Mouse (Mus musculus): ENCODE measurements around the gene Smg7. TPM values are rescaled to one million over a fixed set of nuclear protein-coding genes. Genes with fewer than 3 reads are reported as not detected.
A peak's percentile ranks its signal among the peaks of the same experiment; 100 is the strongest.

Gene Smg7
- polyA plus RNA-seq, 1 experiment = 23.5 TPM

DNA sequence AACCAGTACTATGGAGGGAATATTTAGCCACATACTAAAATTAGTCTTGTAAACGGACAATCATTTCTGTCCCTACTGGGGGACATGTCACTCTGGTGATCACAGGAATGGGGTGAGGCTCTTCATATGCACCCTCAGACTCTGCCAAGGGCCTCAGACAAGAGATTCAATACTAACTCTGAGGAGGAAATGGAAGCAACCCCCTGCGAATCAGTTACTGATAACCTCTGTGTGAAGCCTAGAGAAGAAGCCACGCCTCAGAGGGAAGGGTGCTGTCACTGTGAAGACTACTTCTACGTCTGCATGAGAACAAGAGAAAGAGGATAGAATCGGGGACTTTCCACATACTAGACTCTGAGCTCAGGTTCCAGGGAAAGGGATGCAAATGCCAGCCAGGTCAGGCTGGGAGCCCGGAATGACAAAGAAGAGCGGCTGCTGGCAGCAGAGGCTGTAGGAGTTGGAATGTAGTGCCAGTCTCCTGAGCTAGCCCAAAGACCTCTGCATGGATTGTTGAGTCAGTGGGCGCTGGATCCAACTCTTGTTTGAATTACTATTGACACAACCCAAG, 106.7 kb downstream of the Smg7 start:
- peaks cover 3% of the 10 kb centered on the region; the same call in 1 of the 2 replicates for H3K4me1 ChIP-seq (ENCODE audit: control insufficient read depth, insufficient read depth, insufficient read length, low read length)
- WGBS = 45% methylated on average over 8 of the region's 8 CpGs
- no peak overlapping the region for H3K27ac ChIP-seq (ENCODE audit: insufficient read depth, low read depth, low read length)
- no peak for TF ChIP-seq CTCF (IDR thresholded peaks at IDR 0.05; ENCODE audit: extremely low read depth, insufficient read length, insufficient replicate concordance, low read depth, low read length)
- TF ChIP-seq POLR2A (IDR thresholded peaks at IDR 0.05; ENCODE audit: low read depth, low read length) = no peak
- H3K27me3 ChIP-seq (ENCODE audit: control insufficient read depth, insufficient read depth, low read length) = no peaks in the 10 kb centered on the region
- no peak overlapping the region for H3K4me3 ChIP-seq (ENCODE audit: low read depth, low read length)
- no peaks in the 10 kb centered on the region for H3K36me3 ChIP-seq (ENCODE audit: control insufficient read depth, insufficient read depth, low read length)

DNA sequence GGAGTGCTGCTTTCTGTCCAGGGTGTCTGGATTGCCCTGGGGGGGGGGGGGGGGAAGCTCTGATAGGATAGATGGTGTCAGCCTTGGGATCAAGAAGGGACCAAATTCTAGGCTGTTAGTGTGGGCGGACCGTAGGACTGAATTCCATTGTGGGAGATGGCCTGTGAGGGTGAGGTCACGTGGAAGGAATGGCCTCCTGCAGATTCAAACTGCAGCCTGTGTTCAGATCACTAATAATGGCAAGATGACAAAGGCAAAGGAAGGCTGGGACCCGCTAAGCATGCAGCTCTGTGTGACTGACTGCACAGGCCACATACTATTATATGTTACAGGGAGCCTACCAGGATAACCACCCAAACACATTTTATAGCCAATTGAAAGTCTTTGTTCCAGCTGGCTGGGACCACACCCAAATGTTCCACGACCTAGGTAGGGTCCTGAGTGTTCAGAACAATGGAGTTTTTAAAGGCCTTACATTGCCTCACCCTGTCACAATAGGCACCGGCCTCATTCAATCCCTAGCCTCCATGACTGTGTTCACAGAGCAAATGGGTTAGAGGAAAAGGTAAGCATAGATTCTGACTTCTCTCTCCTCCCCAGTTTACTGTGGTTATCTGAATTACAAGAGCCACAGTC, 108.8 kb downstream of the Smg7 start:
- no peak for TF ChIP-seq POLR2A (IDR thresholded peaks at IDR 0.05; ENCODE audit: low read depth, low read length)
- no peak for TF ChIP-seq CTCF (IDR thresholded peaks at IDR 0.05; ENCODE audit: extremely low read depth, insufficient read length, insufficient replicate concordance, low read depth, low read length)
- H3K36me3 ChIP-seq (ENCODE audit: control insufficient read depth, insufficient read depth, low read length) = no peaks in the 10 kb centered on the region

DNA sequence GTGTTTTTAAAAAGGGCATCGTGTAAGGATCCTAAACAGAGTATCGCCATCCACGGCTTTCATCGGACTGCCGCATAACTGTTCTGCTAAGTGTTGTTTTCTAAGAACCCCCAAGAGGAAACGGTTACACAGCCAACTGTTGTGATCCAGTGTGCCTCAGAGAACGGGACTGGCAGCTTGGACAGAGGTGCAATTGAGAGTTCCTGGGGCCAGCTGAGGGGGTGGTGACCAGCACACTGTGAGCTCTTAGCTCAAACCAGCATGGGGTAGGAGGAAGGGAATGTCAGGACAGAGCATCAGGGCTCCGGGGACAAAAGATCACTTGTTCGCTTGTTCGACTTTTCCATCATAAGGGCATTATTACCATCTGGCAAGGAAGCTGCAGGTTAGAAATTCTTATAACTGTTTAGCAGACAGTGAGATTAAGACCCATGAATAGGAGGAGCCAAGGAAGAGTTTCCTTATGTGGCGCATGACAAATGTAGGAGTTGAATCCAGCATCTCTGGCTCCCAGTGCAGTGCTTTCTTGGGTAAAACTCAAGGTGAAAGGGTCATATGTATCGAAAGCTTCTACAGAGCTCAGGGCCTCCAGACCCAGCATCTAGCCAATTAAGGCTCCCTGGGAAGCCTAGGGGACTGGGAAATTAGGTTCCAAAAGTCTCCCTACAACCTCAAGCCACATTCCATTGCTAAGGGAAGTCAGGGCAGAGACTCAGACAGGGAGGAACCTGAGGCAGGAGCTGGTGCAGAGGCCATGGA, 109.5 kb downstream of the Smg7 start:
- H3K4me1 ChIP-seq (ENCODE audit: control insufficient read depth, insufficient read depth, insufficient read length, low read length) = peaks cover 3% of the 10 kb centered on the region; the same call in 1 of the 2 replicates
- no peak overlapping the region for H3K27ac ChIP-seq (ENCODE audit: insufficient read depth, low read depth, low read length)
- H3K36me3 ChIP-seq (ENCODE audit: control insufficient read depth, insufficient read depth, low read length) = no peaks in the 10 kb centered on the region
- 78% methylated on average over 12 of the region's 12 CpGs for WGBS
- H3K4me3 ChIP-seq (ENCODE audit: low read depth, low read length) = no peak overlapping the region
- H3K27me3 ChIP-seq (ENCODE audit: control insufficient read depth, insufficient read depth, low read length) = no peaks in the 10 kb centered on the region
- no peak for TF ChIP-seq CTCF (IDR thresholded peaks at IDR 0.05; ENCODE audit: extremely low read depth, insufficient read length, insufficient replicate concordance, low read depth, low read length)

More for the DNA sequence above, 108.8 kb downstream of the Smg7 start:
- Histone ChIP-seq H3K4me1 (ENCODE audit: control insufficient read depth, insufficient read depth, insufficient read length, low read length) (peaks cover 3% of the 10 kb centered on the region; the same call in 1 of the 2 replicates), H3K27me3 (ENCODE audit: control insufficient read depth, insufficient read depth, low read length) (no peaks in the 10 kb centered on the region), H3K4me3 (ENCODE audit: low read depth, low read length) (no peak overlapping the region), H3K27ac (ENCODE audit: insufficient read depth, low read depth, low read length) (no peak overlapping the region)
- WGBS = 76% methylated on average over 6 of the region's 6 CpGs

DNA sequence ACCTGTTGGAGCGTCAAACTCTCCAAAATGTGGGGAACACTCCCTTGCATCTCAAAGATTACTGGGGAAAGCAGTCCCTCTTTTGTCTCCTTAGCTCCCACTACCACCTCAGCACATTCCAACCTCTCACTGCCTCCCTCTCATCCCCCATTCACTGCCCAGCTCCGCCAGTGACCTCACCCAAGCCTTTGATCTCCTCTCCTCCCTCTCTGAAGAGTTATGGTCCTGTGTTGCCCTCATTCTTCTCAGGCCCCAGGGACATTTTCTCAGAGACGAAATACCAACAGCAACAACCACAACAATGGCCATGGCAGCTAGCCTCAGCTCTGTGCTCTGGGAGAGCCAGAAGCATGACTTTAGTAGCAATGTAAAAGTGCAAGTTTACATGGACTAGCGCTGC, 111.2 kb downstream of the Smg7 start:
- Histone ChIP-seq H3K27ac (ENCODE audit: insufficient read depth, low read depth, low read length) (no peak overlapping the region), H3K36me3 (ENCODE audit: control insufficient read depth, insufficient read depth, low read length) (no peaks in the 10 kb centered on the region), H3K27me3 (ENCODE audit: control insufficient read depth, insufficient read depth, low read length) (no peaks in the 10 kb centered on the region), H3K4me3 (ENCODE audit: low read depth, low read length) (no peak overlapping the region), H3K4me1 (ENCODE audit: control insufficient read depth, insufficient read depth, insufficient read length, low read length) (peaks cover 3% of the 10 kb centered on the region; the same call in 1 of the 2 replicates)
- 62% methylated on average over 4 of the region's 4 CpGs for WGBS
- TF ChIP-seq CTCF (IDR thresholded peaks at IDR 0.05; ENCODE audit: extremely low read depth, insufficient read length, insufficient replicate concordance, low read depth, low read length) (no peak), POLR2A (IDR thresholded peaks at IDR 0.05; ENCODE audit: low read depth, low read length) (no peak)

DNA sequence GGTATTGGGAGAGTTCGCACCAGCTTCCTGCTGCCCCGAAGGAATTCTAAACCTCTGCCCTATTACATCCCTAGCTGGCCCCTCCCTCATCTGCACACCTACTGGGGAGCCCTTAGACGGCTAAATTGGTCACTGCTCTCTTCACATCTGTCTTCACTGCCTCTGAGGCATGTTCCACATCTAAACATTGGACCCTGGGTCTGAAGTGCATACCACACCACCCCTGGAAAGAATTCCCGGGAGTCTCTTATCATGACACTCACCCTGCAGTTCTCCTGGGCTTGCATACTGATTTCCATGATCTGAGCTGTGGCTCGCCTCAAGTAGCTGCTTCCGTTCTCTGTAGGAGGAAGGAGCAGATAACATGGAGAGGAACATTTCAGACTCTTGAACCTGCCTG, 111.6 kb downstream of the Smg7 start:
- 8% methylated on average over 6 of the region's 6 CpGs for WGBS
- TF ChIP-seq POLR2A (IDR thresholded peaks at IDR 0.05; ENCODE audit: low read depth, low read length) (no peak), CTCF (IDR thresholded peaks at IDR 0.05; ENCODE audit: extremely low read depth, insufficient read length, insufficient replicate concordance, low read depth, low read length) (no peak)
- Histone ChIP-seq H3K27me3 (ENCODE audit: control insufficient read depth, insufficient read depth, low read length) (no peaks in the 10 kb centered on the region), H3K4me1 (ENCODE audit: control insufficient read depth, insufficient read depth, insufficient read length, low read length) (peaks cover under 1% of the 10 kb centered on the region; the same call in 1 of the 2 replicates), H3K27ac (ENCODE audit: insufficient read depth, low read depth, low read length) (no peak overlapping the region), H3K36me3 (ENCODE audit: control insufficient read depth, insufficient read depth, low read length) (no peaks in the 10 kb centered on the region), H3K4me3 (ENCODE audit: low read depth, low read length) (no peak overlapping the region)

DNA sequence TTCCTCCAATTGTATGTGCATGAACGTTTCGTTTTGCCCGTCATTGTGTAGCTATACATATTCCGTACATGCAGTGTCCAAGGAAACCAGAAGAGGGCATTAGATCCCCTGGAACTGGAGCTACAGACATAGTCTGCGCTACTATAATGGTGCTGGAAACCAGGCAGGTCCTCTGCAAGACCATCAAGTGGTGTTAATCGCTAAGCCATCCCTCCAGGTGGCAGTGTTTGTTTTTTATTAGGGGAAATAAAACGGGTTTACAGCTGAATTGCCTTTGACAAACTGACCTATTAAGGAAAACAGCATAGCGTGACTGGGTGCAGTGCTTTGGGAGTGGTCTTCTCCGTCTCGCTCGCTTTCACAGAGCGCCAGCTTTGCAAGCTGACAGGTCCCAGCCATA, 112.2 kb downstream of the Smg7 start:
- TF ChIP-seq CTCF (IDR thresholded peaks at IDR 0.05; ENCODE audit: extremely low read depth, insufficient read length, insufficient replicate concordance, low read depth, low read length) (peak; percentile 42; the same call in 1 of the 2 replicates), POLR2A (IDR thresholded peaks at IDR 0.05; ENCODE audit: low read depth, low read length) (no peak)
- Histone ChIP-seq H3K36me3 (ENCODE audit: control insufficient read depth, insufficient read depth, low read length) (no peaks in the 10 kb centered on the region), H3K27me3 (ENCODE audit: control insufficient read depth, insufficient read depth, low read length) (no peaks in the 10 kb centered on the region), H3K4me1 (ENCODE audit: control insufficient read depth, insufficient read depth, insufficient read length, low read length) (no peaks in the 10 kb centered on the region), H3K4me3 (ENCODE audit: low read depth, low read length) (no peak overlapping the region), H3K27ac (ENCODE audit: insufficient read depth, low read depth, low read length) (no peak overlapping the region)
- 15% methylated on average over 12 of the region's 12 CpGs for WGBS

DNA sequence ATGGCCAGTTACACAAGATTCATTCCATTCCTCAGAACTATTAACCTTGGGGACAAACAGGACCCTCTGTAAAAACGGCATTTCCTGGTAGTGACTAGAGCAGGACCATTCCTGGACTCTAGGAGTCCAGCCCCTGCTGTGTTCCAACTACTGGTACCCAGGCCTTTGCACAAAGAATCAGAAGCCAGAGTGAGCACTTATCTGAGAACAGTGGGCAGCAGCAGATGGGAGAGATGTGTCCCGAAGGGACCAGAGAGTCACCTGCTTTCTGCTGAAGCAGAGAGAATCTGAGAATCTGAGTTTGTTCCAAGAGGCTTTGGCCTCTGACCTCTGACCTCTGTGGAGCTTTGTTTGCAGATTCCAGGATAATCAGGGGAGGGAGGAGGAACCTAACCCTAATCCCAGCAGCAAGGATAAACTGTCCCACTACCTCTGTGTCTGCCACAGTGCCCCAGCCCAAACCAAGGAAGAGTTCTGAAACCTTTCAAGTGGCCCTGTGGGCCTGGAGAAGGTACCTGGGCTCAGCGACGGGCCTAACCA, 114.3 kb downstream of the Smg7 start:
- Histone ChIP-seq H3K36me3 (ENCODE audit: control insufficient read depth, insufficient read depth, low read length) (no peaks in the 10 kb centered on the region), H3K27ac (ENCODE audit: insufficient read depth, low read depth, low read length) (no peak overlapping the region), H3K4me1 (ENCODE audit: control insufficient read depth, insufficient read depth, insufficient read length, low read length) (no peaks in the 10 kb centered on the region), H3K27me3 (ENCODE audit: control insufficient read depth, insufficient read depth, low read length) (no peaks in the 10 kb centered on the region), H3K4me3 (ENCODE audit: low read depth, low read length) (no peak overlapping the region)
- WGBS = 63% methylated on average over 4 of the region's 4 CpGs
- TF ChIP-seq POLR2A (IDR thresholded peaks at IDR 0.05; ENCODE audit: low read depth, low read length) (no peak), CTCF (IDR thresholded peaks at IDR 0.05; ENCODE audit: extremely low read depth, insufficient read length, insufficient replicate concordance, low read depth, low read length) (no peak)

Other genes starting within 250 kb of the Smg7 start
- not detected in 2 replicates for gene Apobec4, start 152.1 kb downstream of the Smg7 start, polyA plus RNA-seq (2012; rRNA removed)
- gene Rgl1, start 136.3 kb downstream of the Smg7 start, polyA plus RNA-seq (2012; rRNA removed) = 1.8 and 3.3 TPM in 2 replicates
- 76.3 and 102 TPM in 2 replicates for gene Arpc5, start 136.1 kb downstream of the Smg7 start, polyA plus RNA-seq (2012; rRNA removed)
- gene Ncf2, start 102.5 kb downstream of the Smg7 start, polyA plus RNA-seq (2012; rRNA removed) = 3.0 and 5.4 TPM in 2 replicates
- gene Nmnat2, start 52.3 kb upstream of the Smg7 start, polyA plus RNA-seq (2012; rRNA removed) = 0.35 and 0.81 TPM in 2 replicates

Data from small intestine, adult 2 months (tissue).